Mouse (Mus musculus): ENCODE measurements around the gene Serpind1.

GRCm38 (mm10) chr16:17331855-17332254 lies 684 bp downstream of the Serpind1 start:
- TF ChIP-seq CTCF (IDR thresholded peaks at IDR 0.05): no peak
- no peak for TF ChIP-seq EP300 (IDR thresholded peaks at IDR 0.05)

Data from lung, postnatal 0 days (tissue).